Mouse (Mus musculus) midbrain, embryonic 14.5 days (tissue): ENCODE data around the gene Clasrp. TPM values are rescaled to one million over a fixed set of nuclear protein-coding genes. Genes with fewer than 3 reads are reported as not detected.
A peak's percentile ranks its signal among the peaks of the same experiment; 100 is the strongest.

Experiments used
- ATAC-seq: fragments of 200-750 bp; cut with Nextera tagmentation; 2 replicates; pipeline ENCODE4 v1.8.0; 2017; ENCODE audit warnings: moderate number of reproducible peaks, moderate library complexity; ENCODE audit not compliant: low FRiP score, low TSS enrichment
- DNase-seq: peaks from one replicate; pipeline ENCODE4 v3.0.0-alpha.2; 2015
- H3K27ac ChIP-seq: fragments of 300-500 bp; sonication (generic); replicated peaks from 2 replicates; pipeline ENCODE4 v1.5.1; 2014; ENCODE audit warnings: mild to moderate bottlenecking, low read depth, low read length, moderate library complexity
- H3K27me3 ChIP-seq: fragments of 300-500 bp; sonication (generic); 2 replicates; pipeline ENCODE4 v1.6.1; 2014; ENCODE audit warnings: low read length, control low read depth, mixed read lengths; ENCODE audit not compliant: control insufficient read depth, insufficient read depth
- H3K36me3 ChIP-seq: fragments of 300-500 bp; sonication (generic); 2 replicates; pipeline ENCODE4 v1.6.1; 2014; ENCODE audit warnings: low read length, control low read depth; ENCODE audit not compliant: control insufficient read depth, insufficient read depth
- H3K4me1 ChIP-seq: fragments of 300-500 bp; sonication (generic); 2 replicates; pipeline ENCODE4 v1.6.1; 2014; ENCODE audit warnings: mild to moderate bottlenecking, antibody characterized with exemption, low read length, control low read depth; ENCODE audit not compliant: control insufficient read depth, insufficient read depth
- H3K4me2 ChIP-seq: fragments of 300-500 bp; sonication (generic); 2 replicates; pipeline ENCODE4 v1.6.1; 2014; ENCODE audit warnings: mild to moderate bottlenecking, low read length, moderate library complexity
- H3K4me3 ChIP-seq: fragments of 300-500 bp; sonication (generic); replicated peaks from 2 replicates; pipeline ENCODE4 v1.5.1; 2014; ENCODE audit warnings: low read depth, low read length
- H3K9ac ChIP-seq: fragments of 300-500 bp; sonication (generic); replicated peaks from 2 replicates; pipeline ENCODE4 v1.6.1; 2014; ENCODE audit warnings: mild to moderate bottlenecking, low read length, moderate library complexity
- H3K9me3 ChIP-seq: fragments of 300-500 bp; sonication (generic); 2 replicates; pipeline ENCODE4 v1.6.1; 2016; ENCODE audit warnings: low read length, control low read depth, mixed read lengths; ENCODE audit not compliant: control insufficient read depth
- WGBS: fragments of 180-500 bp; shearing (Covaris S2); extraction: QIAGEN DNeasy Blood & Tissue Kit; methylation state at CpG from one replicate; pipeline ENCODE4 v1.1.7; 2014; 5-methylcytosine and 5-hydroxymethylcytosine counted together
- polyA plus RNA-seq: library from polyadenylated mRNA; unstranded; fragments of >200 nt; fragmentation: Nextera tagmentation; extraction: Ambion mirVana; gene quantifications from 2 replicates; pipeline ENCODE4 v1.2.1, GENCODE M21; 2014

The Clasrp gene
- polyA plus RNA-seq, 1 experiment from 2014 or later, result 50.4 TPM

- peaks cover 59% of the 10 kb centered on the region for H3K36me3 ChIP-seq
- DNase-seq, result no peak
- no peaks in the 10 kb centered on the region for H3K27me3 ChIP-seq
- no peak overlapping the region for H3K4me2 ChIP-seq
- no peak overlapping the region for H3K9ac ChIP-seq
- ATAC-seq, result no peak
- no peak overlapping the region for H3K4me3 ChIP-seq
- no peaks in the 10 kb centered on the region; the same call in 1 of the 2 replicates for H3K4me1 ChIP-seq
- no peak overlapping the region for H3K27ac ChIP-seq
- no peaks in the 10 kb centered on the region for H3K9me3 ChIP-seq
Measured at GRCm38 (mm10) chr7:19632720-19633119, 28.4 kb upstream of the Clasrp start.

- H3K4me1 ChIP-seq, result no peaks in the 10 kb centered on the region; the same call in 1 of the 2 replicates
- H3K36me3 ChIP-seq, result peaks cover 54% of the 10 kb centered on the region
- H3K9me3 ChIP-seq, result no peaks in the 10 kb centered on the region
- DNase-seq, result no peak
- H3K27me3 ChIP-seq, result no peaks in the 10 kb centered on the region
- no peak for ATAC-seq
- H3K27ac ChIP-seq, result no peak overlapping the region
- no peak overlapping the region for H3K9ac ChIP-seq
- H3K4me3 ChIP-seq, result no peak overlapping the region
- H3K4me2 ChIP-seq, result no peak overlapping the region
Measured at GRCm38 (mm10) chr7:19632275-19632674, 28.0 kb upstream of the Clasrp start.

- H3K36me3 ChIP-seq, result peaks cover 25% of the 10 kb centered on the region
- peak within 1 kb of the TSS; percentile 68 for H3K4me3 ChIP-seq
- H3K27ac ChIP-seq, result peak within 1 kb of the TSS; percentile 63; the same call in 1 of the 2 replicates
- ATAC-seq (peak; percentile 84), DNase-seq (peak; percentile 97)
- H3K9me3 ChIP-seq, result no peaks in the 10 kb centered on the region
- H3K9ac ChIP-seq, result peak within 1 kb of the TSS; percentile 46; the same call in 1 of the 2 replicates
- H3K27me3 ChIP-seq, result no peaks in the 10 kb centered on the region
- under 1% methylated on average over 40 of the region's 41 CpGs for WGBS
- no peaks in the 10 kb centered on the region; the same call in 1 of the 2 replicates for H3K4me1 ChIP-seq
- H3K4me2 ChIP-seq, result peak within 1 kb of the TSS; percentile 94
Measured at GRCm38 (mm10) chr7:19629361-19629734, 25.1 kb upstream of the Clasrp start, which contains the start of gene Relb. TSS of gene Relb (minus strand) at chr7:19629438.

GRCm38 (mm10) chr7:19628536-19629360, 24.5 kb upstream of the Clasrp start:
- Histone ChIP-seq H3K27ac (peak overlapping the region; percentile 63; the same call in 1 of the 2 replicates), H3K4me3 (peak overlapping the region; percentile 68), H3K4me1 (no peaks in the 10 kb centered on the region; the same call in 1 of the 2 replicates), H3K4me2 (peak overlapping the region; percentile 94), H3K27me3 (no peaks in the 10 kb centered on the region), H3K36me3 (peaks cover 19% of the 10 kb centered on the region), H3K9ac (peak overlapping the region; percentile 46; the same call in 1 of the 2 replicates), H3K9me3 (no peaks in the 10 kb centered on the region)
- DNase-seq (peak; percentile 85), ATAC-seq (peak; percentile 86)
- WGBS, result 1% methylated on average over 57 of the region's 57 CpGs

- Histone ChIP-seq H3K27me3 (no peaks in the 10 kb centered on the region), H3K4me3 (peak overlapping the region; percentile 68), H3K9me3 (no peaks in the 10 kb centered on the region), H3K9ac (peak overlapping the region; percentile 12; the same call in 1 of the 2 replicates), H3K27ac (0 out of 2 replicates have a peak overlapping the region, but pooled peaks have one; percentile 46), H3K36me3 (peaks cover 13% of the 10 kb centered on the region), H3K4me2 (peak overlapping the region; percentile 94), H3K4me1 (no peaks in the 10 kb centered on the region; the same call in 1 of the 2 replicates)
- no peak for DNase-seq
- no peak for ATAC-seq
- WGBS, result 15% methylated on average over 17 of the region's 17 CpGs
Measured at GRCm38 (mm10) chr7:19628192-19628535, 23.9 kb upstream of the Clasrp start.

- Histone ChIP-seq H3K4me3 (peak overlapping the region; percentile 68), H3K27ac (no peak overlapping the region), H3K4me2 (peak overlapping the region; percentile 94), H3K9ac (no peak overlapping the region), H3K9me3 (no peaks in the 10 kb centered on the region), H3K36me3 (peaks cover 9% of the 10 kb centered on the region), H3K4me1 (no peaks in the 10 kb centered on the region; the same call in 1 of the 2 replicates), H3K27me3 (no peaks in the 10 kb centered on the region)
- DNase-seq (no peak), ATAC-seq (no peak)
- 54% methylated on average over 3 of the region's 3 CpGs for WGBS
Measured at GRCm38 (mm10) chr7:19627721-19628120, 23.4 kb upstream of the Clasrp start.

GRCm38 (mm10) chr7:19623433-19623832, 19.1 kb upstream of the Clasrp start:
- DNase-seq (no peak), ATAC-seq (no peak)
- H3K27me3 ChIP-seq, result no peaks in the 10 kb centered on the region
- WGBS, result 82% methylated on average over 2 of the region's 2 CpGs
- no peaks in the 10 kb centered on the region for H3K36me3 ChIP-seq
- H3K4me1 ChIP-seq, result no peaks in the 10 kb centered on the region; the same call in 1 of the 2 replicates
- H3K27ac ChIP-seq, result no peak overlapping the region
- H3K9ac ChIP-seq, result no peak overlapping the region
- no peak overlapping the region for H3K4me2 ChIP-seq
- no peaks in the 10 kb centered on the region for H3K9me3 ChIP-seq
- H3K4me3 ChIP-seq, result no peak overlapping the region

GRCm38 (mm10) chr7:19622241-19622640, 18.0 kb upstream of the Clasrp start:
- WGBS, result 45% methylated on average over 6 of the region's 6 CpGs
- Histone ChIP-seq H3K4me3 (no peak overlapping the region), H3K4me1 (no peaks in the 10 kb centered on the region), H3K27ac (no peak overlapping the region), H3K9me3 (no peaks in the 10 kb centered on the region), H3K4me2 (no peak overlapping the region), H3K27me3 (no peaks in the 10 kb centered on the region), H3K36me3 (no peaks in the 10 kb centered on the region), H3K9ac (no peak overlapping the region)
- ATAC-seq, result no peak
- DNase-seq, result no peak

GRCm38 (mm10) chr7:19620811-19621210, 16.5 kb upstream of the Clasrp start:
- H3K9me3 ChIP-seq, result no peaks in the 10 kb centered on the region
- no peaks in the 10 kb centered on the region for H3K4me1 ChIP-seq
- no peaks in the 10 kb centered on the region for H3K27me3 ChIP-seq
- ATAC-seq, result no peak
- no peak for DNase-seq
- no peaks in the 10 kb centered on the region for H3K36me3 ChIP-seq
- 86% methylated on average over 7 of the region's 7 CpGs for whole genome bisulfite sequencing
- H3K27ac ChIP-seq, result no peak overlapping the region
- H3K9ac ChIP-seq, result no peak overlapping the region
- no peak overlapping the region for H3K4me2 ChIP-seq
- H3K4me3 ChIP-seq, result no peak overlapping the region
